Mouse (Mus musculus) brain, embryonic 14.5 days (tissue): Measurements from ENCODE around the gene Lrpprc.

Source experiments
- CTCF ChIP-seq: fragments of 200-500 bp; IDR thresholded peaks from 2 replicates; pipeline ENCODE4 v1.5.1; 2012; ENCODE audit warnings: inconsistent platforms, mild to moderate bottlenecking, moderate library complexity, borderline replicate concordance; ENCODE audit not compliant: insufficient read depth, insufficient read length; ENCODE audit errors: extremely low read depth
- POLR2A ChIP-seq: fragments of 200-500 bp; IDR thresholded peaks from 2 replicates; pipeline ENCODE4 v1.6.1; 2012; ENCODE audit warnings: mild to moderate bottlenecking, inconsistent platforms, borderline replicate concordance; ENCODE audit not compliant: poor library complexity, insufficient read depth, insufficient read length, severe bottlenecking; ENCODE audit errors: extremely low read depth

DNA sequence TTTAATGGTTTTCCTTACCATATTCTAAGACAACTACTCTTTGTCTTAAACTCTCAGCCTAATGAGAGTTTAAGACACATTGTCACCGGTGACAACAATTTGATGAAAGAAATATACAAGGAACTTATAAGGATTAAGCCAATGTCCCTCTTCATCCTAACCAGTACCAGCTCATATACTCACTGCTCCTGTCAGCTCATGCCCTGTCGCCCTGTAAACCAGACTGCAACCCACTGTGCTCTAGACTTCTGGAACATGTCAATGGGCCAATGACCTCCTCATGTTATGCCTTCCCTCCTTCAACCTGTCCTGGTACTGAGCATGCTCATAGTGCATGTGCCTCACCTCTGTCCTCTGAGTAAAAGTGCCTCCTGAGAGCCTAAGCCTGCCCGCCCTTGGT is 122.7 kb downstream of the Lrpprc start:
- TF ChIP-seq CTCF: no peak
- no peak for TF ChIP-seq POLR2A
